Mouse (Mus musculus) megakaryocyte-erythroid progenitor cell, adult 5-6 weeks (primary cell): Measurements from ENCODE around the gene Hist1h2bh. TPM values are rescaled to one million over a fixed set of nuclear protein-coding genes. Genes with fewer than 3 reads are reported as not detected.
"Not testable (repeated sequence)": the region's sequence is repeated elsewhere in the genome, so short reads cannot be mapped to it uniquely, and the experiment has no call there.

Source experiments
- ATAC-seq: replicated peaks from 2 replicates; pipeline ENCODE4 v1.8.0; 2016; ENCODE audit warnings: mild to moderate bottlenecking, inconsistent platforms; ENCODE audit not compliant: severe bottlenecking, poor library complexity, low FRiP score, low TSS enrichment
- total RNA-seq, 2 experiments: library from RNA; stranded (forward) in 1 of 2; stranded (reverse) in 1 of 2; fragments of 200-1000, 215-1000 nt in 1 of 2; fragments of >200 nt in 1 of 2; fragmentation: Nextera tagmentation in 1 of 2; gene quantifications; 2 replicates each; pipeline ENCODE4 v1.2.3; 2014 to 2017

Gene Hist1h2bh
- total RNA-seq, 2 experiments from 2014 or later: 31.9 to 165 TPM

- ATAC-seq: no peak
Observed at GRCm38 (mm10) chr13:23554393-23554792, 11.2 kb upstream of the Hist1h2bh start.

GRCm38 (mm10) chr13:23552962-23553361 is 9.8 kb upstream of the Hist1h2bh start, which contains the start of gene Hist1h1d:
Hist1h1d (plus strand) TSS chr13:23553262.
- no peak for ATAC-seq

GRCm38 (mm10) chr13:23551931-23552914 is 9.0 kb upstream of the Hist1h2bh start:
- ATAC-seq: no peak

GRCm38 (mm10) chr13:23551146-23551834 is 8.1 kb upstream of the Hist1h2bh start, which contains the start of gene Hist1h4f:
Hist1h4f (minus strand) TSS chr13:23551648.
- ATAC-seq: peak; percentile 61

GRCm38 (mm10) chr13:23550761-23551145 is 7.6 kb upstream of the Hist1h2bh start:
- no peak for ATAC-seq

GRCm38 (mm10) chr13:23546694-23547093 is 3.5 kb upstream of the Hist1h2bh start:
- no peak for ATAC-seq

GRCm38 (mm10) chr13:23544787-23545120 is 1.6 kb upstream of the Hist1h2bh start:
- peak; percentile 31 for ATAC-seq

GRCm38 (mm10) chr13:23543965-23544786 is 984 bp upstream of the Hist1h2bh start, which contains the start of gene Hist1h3f:
Hist1h3f (plus strand) TSS chr13:23544052.
- peak; percentile 79 for ATAC-seq

GRCm38 (mm10) chr13:23542225-23542980 is 789 bp downstream of the Hist1h2bh start:
- not testable (repeated sequence) for ATAC-seq

GRCm38 (mm10) chr13:23541497-23541896 is 1.7 kb downstream of the Hist1h2bh start:
- no peak for ATAC-seq

GRCm38 (mm10) chr13:23539821-23540220 is 3.4 kb downstream of the Hist1h2bh start:
- not testable (repeated sequence) for ATAC-seq

- ATAC-seq: no peak
Observed at GRCm38 (mm10) chr13:23538249-23538648, 4.9 kb downstream of the Hist1h2bh start.

- ATAC-seq: no peak
Observed at GRCm38 (mm10) chr13:23537006-23537710, 6.0 kb downstream of the Hist1h2bh start.

- no peak for ATAC-seq
Observed at GRCm38 (mm10) chr13:23536076-23536822, 6.9 kb downstream of the Hist1h2bh start.

GRCm38 (mm10) chr13:23535137-23536075 is 7.8 kb downstream of the Hist1h2bh start, which contains the start of gene Hist1h3g:
Hist1h3g (plus strand) TSS chr13:23535422.
- peak; percentile 74 for ATAC-seq

GRCm38 (mm10) chr13:23534368-23535131 is 8.6 kb downstream of the Hist1h2bh start:
- ATAC-seq: peak; percentile 9; the same call in 1 of the 2 replicates
